Mouse (Mus musculus): Measurements from ENCODE around the gene Tnni3k. TPM values are rescaled to one million over a fixed set of nuclear protein-coding genes. Genes with fewer than 3 reads are reported as not detected.
A peak's percentile ranks its signal among the peaks of the same experiment; 100 is the strongest.
"Not testable (repeated sequence)": the region's sequence is repeated elsewhere in the genome, so short reads cannot be mapped to it uniquely, and the experiment has no call there.

The Tnni3k gene
- polyA plus RNA-seq, 1 experiment from 2014 or later: 0.10 TPM

GRCm38 (mm10) chr3:154861921-154862320, 193.3 kb downstream of the Tnni3k start:
- ATAC-seq (ENCODE audit: low FRiP score): no peak
- Histone ChIP-seq H3K4me1 (no peaks in the 10 kb centered on the region), H3K4me2 (replicated peaks) (no peak overlapping the region), H3K4me3 (no peak overlapping the region), H3K27ac (no peak overlapping the region), H3K9ac (no peak overlapping the region), H3K36me3 (no peaks in the 10 kb centered on the region), H3K27me3 (no peaks in the 10 kb centered on the region), H3K9me3 (replicated peaks) (no peaks in the 10 kb centered on the region)
- 82% methylated on average over 6 of the region's 6 CpGs for WGBS

- Histone ChIP-seq H3K4me2 (replicated peaks) (no peak overlapping the region), H3K9me3 (replicated peaks) (no peaks in the 10 kb centered on the region), H3K27ac (no peak overlapping the region), H3K36me3 (no peaks in the 10 kb centered on the region), H3K27me3 (no peaks in the 10 kb centered on the region), H3K4me3 (no peak overlapping the region), H3K4me1 (no peaks in the 10 kb centered on the region), H3K9ac (no peak overlapping the region)
- no peak for ATAC-seq (ENCODE audit: low FRiP score)
- WGBS: 62% methylated on average over 3 of the region's 3 CpGs
These were observed 195.5 kb downstream of the Tnni3k start for GRCm38 (mm10) chr3:154859721-154860120.

GRCm38 (mm10) chr3:154853257-154853656, 201.9 kb downstream of the Tnni3k start:
- 27% methylated on average over 6 of the region's 6 CpGs for WGBS
- Histone ChIP-seq H3K4me1 (peaks cover 7% of the 10 kb centered on the region), H3K4me3 (no peak overlapping the region), H3K36me3 (no peaks in the 10 kb centered on the region), H3K4me2 (replicated peaks) (no peak overlapping the region), H3K9me3 (replicated peaks) (no peaks in the 10 kb centered on the region), H3K27ac (peak overlapping the region; percentile 44), H3K27me3 (no peaks in the 10 kb centered on the region), H3K9ac (no peak overlapping the region)
- ATAC-seq (ENCODE audit: low FRiP score): no peak

- Histone ChIP-seq H3K36me3 (no peaks in the 10 kb centered on the region), H3K9ac (no peak overlapping the region), H3K4me3 (no peak overlapping the region), H3K9me3 (replicated peaks) (no peaks in the 10 kb centered on the region), H3K27me3 (no peaks in the 10 kb centered on the region), H3K4me1 (peaks cover 7% of the 10 kb centered on the region), H3K4me2 (replicated peaks) (no peak overlapping the region), H3K27ac (no peak overlapping the region)
- no peak for ATAC-seq (ENCODE audit: low FRiP score)
- WGBS: 72% methylated on average over 3 of the region's 3 CpGs
These were observed 202.9 kb downstream of the Tnni3k start for GRCm38 (mm10) chr3:154852281-154852680.

GRCm38 (mm10) chr3:154842247-154842646, 213.0 kb downstream of the Tnni3k start:
- H3K27me3 ChIP-seq: no peaks in the 10 kb centered on the region
- H3K4me3 ChIP-seq: no peak overlapping the region
- WGBS: 96% methylated on average over 7 of the region's 7 CpGs
- no peaks in the 10 kb centered on the region for H3K36me3 ChIP-seq
- H3K9me3 ChIP-seq (replicated peaks): no peaks in the 10 kb centered on the region
- ATAC-seq (ENCODE audit: low FRiP score): no peak
- H3K9ac ChIP-seq: no peak overlapping the region
- H3K27ac ChIP-seq: no peak overlapping the region
- no peaks in the 10 kb centered on the region; the same call in none of the 2 replicates for H3K4me1 ChIP-seq
- H3K4me2 ChIP-seq (replicated peaks): no peak overlapping the region

GRCm38 (mm10) chr3:154841076-154841475, 214.1 kb downstream of the Tnni3k start:
- H3K9ac ChIP-seq: no peak overlapping the region
- 24% methylated on average over 1 of the region's 1 CpGs for WGBS
- H3K4me3 ChIP-seq: no peak overlapping the region
- no peak overlapping the region for H3K4me2 ChIP-seq (replicated peaks)
- H3K9me3 ChIP-seq (replicated peaks): no peaks in the 10 kb centered on the region
- H3K27me3 ChIP-seq: no peaks in the 10 kb centered on the region
- H3K27ac ChIP-seq: no peak overlapping the region
- no peaks in the 10 kb centered on the region for H3K36me3 ChIP-seq
- no peak for ATAC-seq (ENCODE audit: low FRiP score)
- H3K4me1 ChIP-seq: no peaks in the 10 kb centered on the region; the same call in none of the 2 replicates

- no peak overlapping the region for H3K4me3 ChIP-seq
- no peaks in the 10 kb centered on the region for H3K36me3 ChIP-seq
- ATAC-seq (ENCODE audit: low FRiP score): no peak
- no peak overlapping the region for H3K4me2 ChIP-seq (replicated peaks)
- no peak overlapping the region for H3K9ac ChIP-seq
- H3K9me3 ChIP-seq (replicated peaks): no peaks in the 10 kb centered on the region
- no peak overlapping the region for H3K27ac ChIP-seq
- 89% methylated on average over 11 of the region's 11 CpGs for WGBS
- no peaks in the 10 kb centered on the region; the same call in none of the 2 replicates for H3K4me1 ChIP-seq
- no peaks in the 10 kb centered on the region for H3K27me3 ChIP-seq
These were observed 217.3 kb downstream of the Tnni3k start for GRCm38 (mm10) chr3:154837861-154838260.

- 79% methylated on average over 3 of the region's 3 CpGs for WGBS
These were observed 219.1 kb downstream of the Tnni3k start for GRCm38 (mm10) chr3:154836137-154836536.

GRCm38 (mm10) chr3:154834373-154834772, 220.8 kb downstream of the Tnni3k start:
- Histone ChIP-seq H3K4me3 (no peak overlapping the region), H3K27ac (no peak overlapping the region), H3K27me3 (no peaks in the 10 kb centered on the region), H3K4me1 (no peaks in the 10 kb centered on the region), H3K9me3 (replicated peaks) (no peaks in the 10 kb centered on the region), H3K4me2 (replicated peaks) (no peak overlapping the region), H3K36me3 (no peaks in the 10 kb centered on the region), H3K9ac (no peak overlapping the region)
- 0 out of 2 replicates have a peak, but pooled peaks have one; percentile 38 for ATAC-seq (ENCODE audit: low FRiP score)
- WGBS: 58% methylated on average over 9 of the region's 9 CpGs

More at GRCm38 (mm10) chr3:154836137-154836536, 219.1 kb downstream of the Tnni3k start:
- H3K9me3 ChIP-seq (replicated peaks): no peaks in the 10 kb centered on the region
- no peak for ATAC-seq (ENCODE audit: low FRiP score)
- no peak overlapping the region for H3K4me2 ChIP-seq (replicated peaks)
- no peaks in the 10 kb centered on the region for H3K27me3 ChIP-seq
- no peaks in the 10 kb centered on the region for H3K36me3 ChIP-seq
- H3K9ac ChIP-seq: no peak overlapping the region
- H3K4me1 ChIP-seq: no peaks in the 10 kb centered on the region; the same call in none of the 2 replicates
- H3K27ac ChIP-seq: no peak overlapping the region
- H3K4me3 ChIP-seq: no peak overlapping the region

- Histone ChIP-seq H3K27me3 (no peaks in the 10 kb centered on the region), H3K9ac (no peak overlapping the region), H3K4me2 (replicated peaks) (no peak overlapping the region), H3K36me3 (no peaks in the 10 kb centered on the region), H3K27ac (no peak overlapping the region), H3K9me3 (replicated peaks) (no peaks in the 10 kb centered on the region), H3K4me1 (no peaks in the 10 kb centered on the region), H3K4me3 (no peak overlapping the region)
- 77% methylated on average over 3 of the region's 3 CpGs for WGBS
- no peak for ATAC-seq (ENCODE audit: low FRiP score)
These were observed 229.5 kb downstream of the Tnni3k start for GRCm38 (mm10) chr3:154825739-154826138.

GRCm38 (mm10) chr3:154824713-154825112, 230.5 kb downstream of the Tnni3k start:
- Histone ChIP-seq H3K4me2 (replicated peaks) (no peak overlapping the region), H3K27me3 (no peaks in the 10 kb centered on the region), H3K9ac (no peak overlapping the region), H3K4me1 (no peaks in the 10 kb centered on the region), H3K9me3 (replicated peaks) (no peaks in the 10 kb centered on the region), H3K4me3 (no peak overlapping the region), H3K27ac (no peak overlapping the region), H3K36me3 (no peaks in the 10 kb centered on the region)
- no peak for ATAC-seq (ENCODE audit: low FRiP score)
- WGBS: 91% methylated on average over 4 of the region's 4 CpGs

- H3K9me3 ChIP-seq (replicated peaks); H3K4me3 ChIP-seq; H3K27me3 ChIP-seq; ATAC-seq (ENCODE audit: low FRiP score); H3K36me3 ChIP-seq; H3K4me2 ChIP-seq (replicated peaks); H3K27ac ChIP-seq; H3K9ac ChIP-seq; H3K4me1 ChIP-seq: not testable (repeated sequence)
- WGBS: 17% methylated on average over 5 of the region's 5 CpGs
These were observed 235.5 kb downstream of the Tnni3k start for GRCm38 (mm10) chr3:154819684-154820083.

- peak; percentile 51; the same call in 1 of the 2 replicates for ATAC-seq (ENCODE audit: low FRiP score)
- Histone ChIP-seq H3K9ac (no peak overlapping the region; the same call in 1 of the 2 replicates), H3K27me3 (no peaks in the 10 kb centered on the region), H3K36me3 (no peaks in the 10 kb centered on the region), H3K9me3 (replicated peaks) (no peaks in the 10 kb centered on the region), H3K4me1 (peaks cover 9% of the 10 kb centered on the region; the same call in 1 of the 2 replicates), H3K27ac (no peak overlapping the region), H3K4me3 (peak overlapping the region; percentile 19), H3K4me2 (replicated peaks) (peak overlapping the region; percentile 43)
- 5% methylated on average over 7 of the region's 7 CpGs for WGBS
These were observed 237.5 kb downstream of the Tnni3k start for GRCm38 (mm10) chr3:154817732-154818131.

Data from hindbrain, embryonic 12.5 days (tissue).